Mouse (Mus musculus): ENCODE measurements at regions not wholly inside any gene's neighbourhood (a gene's known extent, or its start where the extent isn't known, plus 50 kb on each side); places are given as distances from the start of the nearest gene placed in this dataset.
A peak's percentile ranks its signal among the peaks of the same experiment; 100 is the strongest.
"Not testable (repeated sequence)": the region's sequence is repeated elsewhere in the genome, so short reads cannot be mapped to it uniquely, and the experiment has no call there.

DNA sequence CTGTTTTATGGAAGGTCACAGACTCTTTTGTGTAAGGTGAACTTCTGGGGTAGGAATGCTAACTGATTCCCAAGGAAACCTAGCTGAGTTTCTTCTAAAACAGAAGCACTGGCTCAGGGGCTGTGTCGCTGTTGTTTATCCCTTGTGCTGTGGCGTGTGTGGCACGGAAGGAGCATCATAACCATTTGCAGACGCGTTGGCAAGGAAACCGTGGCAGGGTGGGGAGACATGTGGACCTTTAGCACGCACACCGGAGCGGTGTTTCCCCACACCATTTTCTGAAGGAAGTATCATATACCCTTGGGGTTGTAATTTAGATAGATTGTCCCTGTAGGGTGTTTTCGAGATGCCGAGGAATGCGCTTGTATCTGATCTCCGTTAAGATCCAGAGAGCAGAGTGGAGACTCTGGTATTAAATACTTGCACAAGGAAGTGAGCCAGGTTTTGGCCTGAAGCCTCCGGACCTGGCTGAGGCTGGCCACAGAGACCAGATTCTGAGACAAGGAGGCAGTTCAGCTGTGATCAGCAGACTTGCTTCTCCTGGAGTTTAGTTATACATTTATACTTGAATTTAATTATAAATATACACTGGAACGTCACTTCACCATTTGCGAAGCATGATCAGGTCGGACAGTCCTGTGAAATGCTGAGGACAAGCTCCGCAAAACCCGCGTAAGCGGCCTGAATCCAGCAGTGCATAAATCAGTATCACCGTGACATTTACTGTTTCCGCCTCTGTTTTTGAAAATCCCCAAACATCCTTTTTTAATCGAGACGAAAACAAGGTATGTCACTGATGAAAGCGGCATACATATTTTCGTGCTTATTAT lies 84.5 kb upstream of the Adgrl2 start:
- peak; percentile 48 for ATAC-seq (ENCODE audit: low TSS enrichment)

DNA sequence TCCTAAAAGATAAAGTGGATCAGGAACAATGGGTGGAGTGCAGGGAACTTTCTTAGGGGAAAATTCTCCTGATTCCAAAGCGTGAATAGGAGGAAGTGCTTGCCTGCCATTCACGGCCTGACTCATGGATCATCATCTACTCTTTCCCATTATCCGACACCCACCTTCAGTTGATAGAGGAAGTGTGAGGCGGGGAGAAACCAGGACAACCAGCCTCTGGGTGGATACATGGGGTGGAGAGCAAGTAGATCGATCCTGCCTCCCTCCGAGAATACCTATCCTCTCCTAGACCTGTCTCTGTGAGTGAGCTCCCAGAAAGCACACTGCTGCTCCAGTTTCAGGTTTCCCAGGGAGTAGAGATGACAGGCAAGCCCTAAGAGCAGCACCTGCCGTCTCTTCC lies 79.8 kb upstream of the Adgrl2 start:
- ATAC-seq (ENCODE audit: low TSS enrichment) = no peak

DNA sequence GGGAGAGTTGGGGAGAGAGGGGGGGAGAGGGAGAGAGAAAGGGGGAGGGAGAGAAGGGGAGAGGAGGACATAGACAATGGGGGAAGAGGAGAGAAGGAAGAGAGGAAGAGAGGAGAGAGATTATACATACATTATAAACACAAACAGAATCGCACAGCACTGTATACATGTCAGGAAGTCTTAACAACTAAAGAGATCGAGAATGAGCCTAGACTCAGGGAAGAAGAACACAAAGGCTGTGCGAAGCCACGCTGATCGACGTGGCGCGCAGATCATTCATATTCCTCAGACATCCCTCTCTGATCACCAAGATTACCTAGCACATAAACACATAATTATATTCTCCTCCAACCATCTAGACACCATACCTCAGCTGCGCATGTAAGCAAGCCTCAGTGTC lies 79.1 kb upstream of the Adgrl2 start:
- no peak for ATAC-seq (ENCODE audit: low TSS enrichment)

DNA sequence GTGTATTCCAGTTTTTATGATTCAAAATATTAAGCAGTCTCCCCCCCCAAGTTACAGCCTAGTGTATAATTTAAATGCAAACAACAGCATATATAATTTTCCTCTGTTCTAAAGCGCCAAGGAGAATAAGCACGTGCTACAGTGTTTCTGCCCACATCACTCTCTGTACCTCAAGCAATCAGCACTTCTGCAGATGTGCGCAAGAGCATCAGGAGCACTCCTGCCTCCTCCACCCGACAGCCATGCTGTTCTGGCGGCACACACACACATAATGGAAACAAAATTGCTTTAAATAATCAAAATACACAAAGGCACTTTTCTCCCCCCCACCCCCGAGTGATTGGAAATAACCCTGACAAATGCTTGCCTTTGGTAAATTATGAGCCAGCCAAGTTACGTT lies 78.5 kb upstream of the Adgrl2 start:
- ATAC-seq (ENCODE audit: low TSS enrichment) = no peak

DNA sequence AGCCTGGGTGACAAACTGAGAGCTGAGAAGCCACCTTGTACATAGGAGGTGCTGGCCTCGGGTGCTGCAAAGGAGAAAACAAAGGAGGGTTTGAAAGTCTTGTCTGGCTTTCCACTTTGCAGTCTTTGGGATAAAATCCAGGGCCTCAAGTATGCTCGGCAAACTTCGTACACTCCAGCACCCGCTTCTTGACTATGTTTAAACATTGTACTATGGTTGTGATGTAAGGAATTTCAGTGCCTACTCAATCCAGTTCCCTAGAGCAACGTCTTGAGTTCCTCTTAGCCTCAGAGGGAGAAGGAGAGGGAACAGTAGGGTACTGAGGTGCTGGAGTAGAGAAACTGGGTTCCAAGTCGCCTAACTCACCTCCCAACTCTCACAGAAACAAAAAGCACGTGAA lies 77.4 kb upstream of the Adgrl2 start:
- no peak for ATAC-seq (ENCODE audit: low TSS enrichment)

DNA sequence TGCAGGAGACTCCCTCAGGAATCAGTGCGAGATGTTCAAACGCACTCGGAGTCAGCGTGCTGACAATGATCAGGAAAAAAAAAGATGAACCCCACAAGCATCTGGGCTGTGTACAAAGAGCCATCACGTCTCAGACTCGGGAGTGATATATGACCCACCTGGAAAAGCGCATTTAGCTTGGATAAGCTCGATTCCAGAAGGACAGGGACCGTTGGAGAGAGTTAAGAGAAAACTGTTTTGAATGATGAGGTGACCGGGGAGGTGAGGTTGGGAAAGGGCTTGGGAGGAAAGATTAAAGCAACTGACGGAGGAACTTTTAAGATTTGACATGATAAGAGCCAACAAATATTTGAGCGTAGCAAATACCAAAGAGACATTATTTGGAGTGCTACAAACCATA lies 64.7 kb upstream of the Adgrl2 start:
- no peak for ATAC-seq (ENCODE audit: low TSS enrichment)

DNA sequence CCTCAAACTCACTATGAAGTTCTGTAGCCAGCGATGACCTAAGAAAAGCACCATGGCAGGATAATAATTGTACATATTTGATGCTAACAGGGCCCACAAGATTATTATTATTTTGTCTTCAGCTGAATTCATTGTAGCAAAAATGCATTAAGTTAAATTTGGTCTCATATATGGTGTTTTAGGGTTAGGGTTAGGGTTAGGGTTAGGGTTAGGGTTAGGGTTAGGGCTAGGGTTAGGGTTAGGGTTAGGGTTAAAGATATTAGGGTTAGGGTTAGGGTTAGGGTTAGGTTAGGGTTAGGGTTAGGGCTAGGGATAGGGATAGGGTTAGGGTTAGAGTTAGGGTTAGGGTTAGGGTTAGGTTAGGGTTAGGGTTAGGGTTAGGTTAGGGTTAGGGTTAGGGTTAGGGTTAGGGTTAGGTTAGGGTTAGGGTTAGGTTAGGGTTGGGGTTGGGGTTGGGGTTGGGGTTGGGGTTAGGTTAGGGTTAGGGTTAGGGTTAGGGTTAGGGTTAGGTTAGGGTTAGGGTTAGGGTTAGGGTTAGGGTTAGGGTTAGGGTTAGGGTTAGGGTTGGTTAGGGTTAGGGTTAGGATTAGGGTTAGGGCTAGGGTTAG lies 62.0 kb upstream of the Adgrl2 start:
- not testable (repeated sequence) for ATAC-seq (ENCODE audit: low TSS enrichment)

DNA sequence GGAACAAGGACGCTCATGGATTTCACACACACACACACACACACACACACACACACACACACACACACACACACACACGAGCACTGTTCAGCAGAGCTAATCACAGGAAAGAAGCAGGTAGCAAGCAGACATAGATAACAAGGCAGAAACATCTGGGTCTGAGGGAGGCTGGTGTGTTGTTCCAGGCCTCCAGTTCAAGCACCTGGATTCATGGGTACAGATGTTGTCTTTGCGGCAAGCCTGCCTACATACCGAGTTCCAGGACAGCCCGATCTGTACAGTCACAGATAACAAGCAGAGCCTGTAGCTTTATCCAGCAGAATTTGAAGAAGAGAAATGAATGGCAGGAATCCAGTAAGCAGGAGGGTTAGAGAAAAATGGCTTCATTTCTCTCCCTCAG lies 55.0 kb upstream of the Adgrl2 start:
- ATAC-seq (ENCODE audit: low TSS enrichment) = no peak

DNA sequence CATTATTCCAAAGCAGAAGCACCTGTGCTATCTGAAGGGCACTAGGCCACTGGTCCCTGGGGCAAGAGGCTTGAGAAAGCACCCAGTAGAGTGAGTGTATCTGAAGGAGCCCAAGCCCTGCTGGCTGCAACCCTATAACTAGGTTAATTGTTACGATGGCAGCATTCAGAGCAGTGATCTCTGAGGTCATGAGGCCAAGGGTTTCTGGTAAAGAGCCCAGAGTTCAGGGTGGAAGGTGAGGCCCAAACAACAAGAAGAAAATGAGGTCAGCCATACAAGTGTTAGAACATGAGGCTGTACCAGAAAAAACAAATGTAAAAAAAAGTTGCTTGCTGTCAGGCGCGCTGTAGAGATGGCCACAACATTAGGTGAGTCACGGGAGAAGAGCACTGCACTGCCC lies 53.5 kb upstream of the Adgrl2 start:
- no peak for ATAC-seq (ENCODE audit: low TSS enrichment)

DNA sequence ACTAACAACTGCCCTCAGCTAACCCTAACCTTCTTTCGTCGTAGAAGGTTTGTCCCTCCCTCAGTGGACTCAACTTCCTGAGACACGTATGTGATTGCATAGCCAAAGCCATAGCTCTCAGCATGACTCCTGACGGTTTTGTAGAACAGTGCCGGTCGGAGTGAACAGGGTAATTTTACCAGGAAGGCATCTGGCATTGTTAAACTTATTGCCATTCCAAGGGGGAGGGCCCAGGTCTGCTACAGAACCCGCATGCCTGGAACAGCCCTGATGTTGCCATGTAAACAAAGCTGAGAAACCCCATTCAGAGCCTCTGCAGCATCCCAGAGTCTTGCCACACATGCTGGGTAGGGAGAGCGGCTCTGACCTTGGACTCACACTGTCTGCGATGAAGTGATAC lies 52.2 kb upstream of the Adgrl2 start:
- no peak for ATAC-seq (ENCODE audit: low TSS enrichment)

DNA sequence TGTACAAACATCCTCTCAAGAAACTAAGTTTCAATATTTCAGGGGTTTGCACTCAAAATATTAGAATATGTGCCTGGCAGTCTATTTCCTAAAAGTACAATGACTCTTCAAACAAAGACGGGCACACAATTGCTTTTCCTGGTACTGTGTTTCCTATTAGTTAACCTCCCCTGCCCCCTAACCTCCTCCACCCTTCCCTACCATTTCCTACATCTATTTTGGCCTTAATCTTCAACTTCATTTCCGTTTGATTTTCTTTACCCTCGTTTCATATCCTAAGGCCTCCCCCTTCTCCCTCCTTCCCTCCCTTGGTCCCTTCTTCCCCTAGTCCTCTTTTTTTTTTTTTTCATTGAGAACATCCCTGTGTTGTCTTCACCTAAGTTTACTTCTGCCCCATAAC lies 50.8 kb upstream of the Adgrl2 start:
- no peak for ATAC-seq (ENCODE audit: low TSS enrichment)
